Mouse (Mus musculus) liver, embryonic 14.5 days (tissue): Measurements from ENCODE around the gene Sgsm1. TPM values are rescaled to one million over a fixed set of nuclear protein-coding genes. Genes with fewer than 3 reads are reported as not detected.

Experiments
- ATAC-seq: fragments of 200-750 bp; cut with Nextera tagmentation; 2 replicates; pipeline ENCODE4 v1.8.0; 2017; ENCODE audit warnings: moderate number of reproducible peaks, mild to moderate bottlenecking, moderate library complexity; ENCODE audit not compliant: insufficient read depth
- DNase-seq, 3 experiments: peaks; one replicate each; pipeline ENCODE4 v3.0.0-alpha.2; 2012 to 2013; ENCODE audit warnings: low read depth in 3 of 3, low spot score in 3 of 3
- H3K27ac ChIP-seq: fragments of 300-500 bp; sonication (generic); 2 replicates; pipeline ENCODE4 v1.5.1; 2014; ENCODE audit warnings: moderate library complexity, mild to moderate bottlenecking, control low read depth, inconsistent platforms
- H3K27me3 ChIP-seq: fragments of 300-500 bp; sonication (generic); 2 replicates; pipeline ENCODE4 v1.6.1; 2014; ENCODE audit warnings: mild to moderate bottlenecking, low read length, moderate library complexity; ENCODE audit not compliant: control insufficient read depth, insufficient read depth
- H3K36me3 ChIP-seq: fragments of 300-500 bp; sonication (generic); replicated peaks from 2 replicates; pipeline ENCODE4 v1.6.1; 2014; ENCODE audit warnings: low read depth; ENCODE audit not compliant: control insufficient read depth, insufficient read depth
- H3K4me1 ChIP-seq, 2 experiments: fragments of 200-500 bp in 1 of 2; fragments of 300-500 bp in 1 of 2; sonication (generic) in 1 of 2; replicated peaks; 2 replicates each; pipeline ENCODE4 v1.6.1; 2012 to 2014; ENCODE audit warnings: antibody characterized with exemption in 1 of 2, inconsistent platforms in 1 of 2, low read length in 1 of 2; ENCODE audit not compliant: control insufficient read depth in 2 of 2, insufficient read depth in 2 of 2
- H3K4me2 ChIP-seq: fragments of 300-500 bp; sonication (generic); 2 replicates; pipeline ENCODE4 v1.6.1; 2014; ENCODE audit warnings: low read depth, mild to moderate bottlenecking, control low read depth, moderate library complexity
- H3K4me3 ChIP-seq, 2 experiments: fragments of 200-500 bp in 1 of 2; fragments of 300-500 bp in 1 of 2; sonication (generic) in 1 of 2; 2 replicates each; pipeline ENCODE4 v1.5.1; 2012 to 2014; ENCODE audit warnings: low read depth in 2 of 2, low read length in 2 of 2, mild to moderate bottlenecking in 2 of 2, control low read depth in 1 of 2, inconsistent platforms in 1 of 2, moderate library complexity in 1 of 2; ENCODE audit not compliant: insufficient read depth in 1 of 2
- H3K9ac ChIP-seq: fragments of 300-500 bp; sonication (generic); replicated peaks from 2 replicates; pipeline ENCODE4 v1.6.1; 2014; ENCODE audit warnings: mild to moderate bottlenecking, control low read depth, moderate library complexity
- H3K9me3 ChIP-seq: fragments of 300-500 bp; sonication (generic); 2 replicates; pipeline ENCODE4 v1.6.1; 2016; ENCODE audit warnings: low read length, mixed read lengths; ENCODE audit not compliant: control insufficient read depth
- CTCF ChIP-seq: IDR thresholded peaks from 2 replicates; pipeline ENCODE4 v1.5.1; 2016; ENCODE audit warnings: antibody characterized with exemption, low read depth, control low read depth
- EP300 ChIP-seq: IDR thresholded peaks from 2 replicates; pipeline ENCODE4 v1.6.1; 2016; ENCODE audit warnings: antibody characterized with exemption, low read depth
- WGBS: fragments of 180-500 bp; shearing (Covaris S2); extraction: QIAGEN DNeasy Blood & Tissue Kit; methylation state at CpG from one replicate; pipeline ENCODE4 v1.1.7; 2014; ENCODE audit not compliant: insufficient replicate concordance; 5-methylcytosine and 5-hydroxymethylcytosine counted together
- polyA plus RNA-seq, 2 experiments: library from polyadenylated mRNA; depleted of rRNA in 1 of 2; stranded (reverse) in 1 of 2; unstranded in 1 of 2; fragments of >200 nt; fragmentation: Nextera tagmentation in 1 of 2; extraction: Ambion mirVana in 1 of 2; gene quantifications; 2 replicates each; pipeline versions ENCODE4 v1.2.1 to v1.2.3; 2012 to 2014

Gene Sgsm1
- polyA plus RNA-seq (2012; rRNA removed) = 1.4 and 1.5 TPM in 2 replicates
- 0.86 and 1.4 TPM in 2 replicates for polyA plus RNA-seq (2014; fragmentation: Nextera tagmentation; extraction: Ambion mirVana)

DNA sequence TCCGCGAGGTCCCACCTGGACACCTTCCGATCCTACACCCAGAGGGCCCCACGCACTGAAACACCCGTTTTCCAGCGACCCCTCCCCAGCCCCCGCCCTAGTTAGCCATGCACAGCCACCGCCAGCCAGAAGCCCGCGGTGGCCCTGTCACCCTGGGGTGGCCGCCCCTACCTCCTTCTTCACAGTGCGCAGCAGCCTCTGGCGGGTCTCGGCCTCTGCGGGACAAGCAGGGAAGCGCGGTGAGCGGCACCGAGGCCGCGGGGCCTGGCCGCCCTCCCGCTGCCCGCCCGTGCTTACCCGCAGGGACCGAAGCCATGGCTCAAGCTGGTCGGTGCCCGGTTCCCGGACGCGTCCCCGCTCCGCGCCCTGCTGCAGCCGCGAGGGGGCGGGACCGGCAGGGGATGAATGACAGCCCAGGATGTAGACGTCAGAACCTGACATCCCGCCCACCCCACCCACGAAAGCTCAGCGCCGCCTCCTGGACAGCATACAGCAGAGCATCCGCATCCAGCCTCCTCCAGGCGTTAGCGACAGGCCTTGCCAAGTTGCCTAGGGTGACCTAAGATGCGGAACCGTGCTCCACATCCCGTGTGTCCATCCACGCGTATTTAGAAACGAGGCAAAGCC, at the start of gene Sgsm1:
Sgsm1 (minus strand) TSS at position 410 of the 627 bp plus-strand sequence.
- TF ChIP-seq EP300 (no peak), CTCF (peak; percentile 57)
- 4% methylated on average over 53 of the region's 53 CpGs for WGBS
- Histone ChIP-seq H3K9ac (no peak within 1 kb of the TSS), H3K27me3 (peaks cover 2% of the 10 kb centered on the region; the same call in 1 of the 2 replicates), H3K4me1 (no peaks in the 10 kb centered on the region), H3K27ac (no peak within 1 kb of the TSS), H3K4me3 (peak within 1 kb of the TSS; percentile 24 to 30; a peak in 3 of 4 replicates), H3K4me2 (peak within 1 kb of the TSS; percentile 49), H3K36me3 (no peaks in the 10 kb centered on the region), H3K9me3 (no peaks in the 10 kb centered on the region)
- ATAC-seq (no peak), DNase-seq (peak in 1 of 3 experiments; percentile 10)

DNA sequence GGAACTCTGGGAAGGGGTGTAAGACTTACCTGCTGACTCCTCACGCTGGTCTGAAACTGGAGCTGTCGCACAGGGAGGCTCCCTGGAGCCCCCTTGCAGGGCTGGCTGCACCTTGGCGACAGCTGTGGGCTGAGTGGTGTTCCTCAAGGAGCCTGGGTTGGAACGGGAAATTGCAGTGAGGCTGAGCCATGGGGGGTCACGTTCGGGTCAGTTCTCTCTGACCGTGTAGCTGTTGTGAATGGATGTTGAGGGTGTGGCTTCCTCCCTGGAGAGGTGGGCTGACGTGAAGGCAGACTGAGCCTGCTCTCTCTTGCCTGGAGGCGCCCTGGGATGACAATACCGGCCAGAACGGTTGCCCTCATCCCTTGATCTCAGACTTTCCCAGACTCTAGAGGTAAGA, 48.2 kb upstream of the Sgsm1 start:
- Histone ChIP-seq H3K4me3 (no peak overlapping the region), H3K36me3 (no peaks in the 10 kb centered on the region), H3K27ac (no peak overlapping the region), H3K9ac (no peak overlapping the region), H3K4me2 (no peak overlapping the region), H3K4me1 (no peaks in the 10 kb centered on the region), H3K9me3 (no peaks in the 10 kb centered on the region), H3K27me3 (no peaks in the 10 kb centered on the region; the same call in 1 of the 2 replicates)
- DNase-seq = no peak
- no peak for ATAC-seq
- TF ChIP-seq CTCF (no peak), EP300 (no peak)
- 8% methylated on average over 11 of the region's 11 CpGs for WGBS

DNA sequence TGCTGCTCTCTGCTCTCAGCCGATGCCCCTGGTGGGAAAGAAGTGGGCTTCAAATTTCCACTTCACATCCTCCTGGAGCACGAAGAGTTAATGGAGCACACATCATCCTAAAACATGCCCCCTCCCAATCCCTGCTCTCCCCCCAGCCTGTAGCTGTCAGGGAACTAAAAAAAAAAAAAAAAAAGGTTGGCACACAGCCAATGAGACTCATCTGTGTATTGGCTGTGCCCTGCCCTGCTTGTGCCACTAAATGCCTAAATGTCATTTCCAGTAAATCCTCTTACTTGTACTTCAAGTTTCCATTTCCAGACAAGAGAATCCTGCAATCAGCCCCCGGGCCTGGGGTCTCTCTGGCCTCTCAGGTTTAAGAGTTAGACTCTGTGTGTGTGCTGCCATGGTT, 47.1 kb upstream of the Sgsm1 start:
- H3K4me1 ChIP-seq = no peaks in the 10 kb centered on the region
- H3K4me2 ChIP-seq = no peak overlapping the region
- H3K9ac ChIP-seq = no peak overlapping the region
- H3K27me3 ChIP-seq = no peaks in the 10 kb centered on the region; the same call in 1 of the 2 replicates
- WGBS = 43% methylated on average over 3 of the region's 3 CpGs
- H3K9me3 ChIP-seq = no peaks in the 10 kb centered on the region
- ATAC-seq = no peak
- H3K27ac ChIP-seq = no peak overlapping the region
- no peak for TF ChIP-seq EP300
- TF ChIP-seq CTCF = no peak
- DNase-seq = no peak
- no peaks in the 10 kb centered on the region for H3K36me3 ChIP-seq
- no peak overlapping the region for H3K4me3 ChIP-seq

DNA sequence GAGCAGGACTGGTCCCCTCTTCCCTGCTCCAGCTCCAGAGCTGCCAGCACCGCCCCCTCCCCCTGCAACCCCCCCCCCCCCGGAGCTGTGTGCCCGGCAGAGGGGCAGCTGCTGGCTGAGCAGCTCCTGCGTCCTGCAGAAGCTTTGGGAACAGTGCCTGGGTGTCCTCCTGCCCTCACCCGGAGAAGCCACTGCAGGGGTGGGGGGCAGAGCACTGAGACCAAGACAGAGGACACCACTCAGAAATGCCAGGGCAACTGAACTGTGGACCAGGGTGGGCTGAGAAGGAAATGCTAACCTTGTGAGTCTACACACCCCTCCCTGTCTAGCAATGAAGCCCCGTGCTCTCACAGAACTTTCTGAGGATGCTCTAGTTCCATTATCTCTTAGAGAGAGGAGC, 46.6 kb upstream of the Sgsm1 start, which contains the start of gene Aym1:
Aym1 (plus strand) TSS at position 109 of the 400 bp plus-strand sequence.
- ATAC-seq (no peak), DNase-seq (no peak)
- Histone ChIP-seq H3K4me1 (no peaks in the 10 kb centered on the region), H3K36me3 (no peaks in the 10 kb centered on the region), H3K9ac (no peak within 1 kb of the TSS), H3K4me2 (no peak within 1 kb of the TSS), H3K4me3 (no peak within 1 kb of the TSS), H3K9me3 (no peaks in the 10 kb centered on the region), H3K27me3 (no peaks in the 10 kb centered on the region; the same call in 1 of the 2 replicates), H3K27ac (no peak within 1 kb of the TSS)
- TF ChIP-seq CTCF (no peak), EP300 (no peak)
- 36% methylated on average over 5 of the region's 6 CpGs for WGBS

DNA sequence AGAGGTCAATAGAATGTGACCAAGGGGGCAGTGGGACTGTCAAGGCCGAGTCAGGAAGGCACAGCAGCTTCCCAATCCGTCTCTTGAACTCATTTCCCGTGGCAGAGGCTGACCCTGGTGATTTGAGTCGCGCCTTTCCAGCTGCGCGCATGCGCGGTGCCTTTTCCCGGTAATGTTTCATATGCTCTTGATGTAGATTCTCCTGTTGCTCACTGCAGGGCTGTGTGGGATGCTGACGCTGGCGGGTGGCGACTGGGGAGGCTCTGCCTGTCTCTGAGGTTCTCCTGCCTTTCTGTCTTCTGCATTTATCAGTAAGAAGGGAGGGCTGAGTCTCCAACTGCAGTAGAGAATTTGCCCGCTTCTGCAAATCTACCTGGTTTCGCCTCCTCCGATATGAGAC, 43.7 kb upstream of the Sgsm1 start:
- no peaks in the 10 kb centered on the region for H3K27me3 ChIP-seq
- TF ChIP-seq CTCF = no peak
- no peak for TF ChIP-seq EP300
- DNase-seq (no peak), ATAC-seq (no peak)
- no peak overlapping the region for H3K4me3 ChIP-seq
- H3K36me3 ChIP-seq = no peaks in the 10 kb centered on the region
- H3K27ac ChIP-seq = no peak overlapping the region
- H3K4me2 ChIP-seq = no peak overlapping the region
- WGBS = 33% methylated on average over 16 of the region's 16 CpGs
- no peaks in the 10 kb centered on the region for H3K9me3 ChIP-seq
- no peaks in the 10 kb centered on the region for H3K4me1 ChIP-seq
- no peak overlapping the region for H3K9ac ChIP-seq
